Mouse (Mus musculus) kidney, postnatal 10 days (tissue): ENCODE measurements around the gene Ccno.
"Not testable (repeated sequence)": the region's sequence is repeated elsewhere in the genome, so short reads cannot be mapped to it uniquely, and the experiment has no call there.

ENCODE experiments used
- DNase-seq: peaks from one replicate; pipeline ENCODE4 v3.0.0; 2021; ENCODE audit warnings: mixed read lengths

Gene Ccno

DNA sequence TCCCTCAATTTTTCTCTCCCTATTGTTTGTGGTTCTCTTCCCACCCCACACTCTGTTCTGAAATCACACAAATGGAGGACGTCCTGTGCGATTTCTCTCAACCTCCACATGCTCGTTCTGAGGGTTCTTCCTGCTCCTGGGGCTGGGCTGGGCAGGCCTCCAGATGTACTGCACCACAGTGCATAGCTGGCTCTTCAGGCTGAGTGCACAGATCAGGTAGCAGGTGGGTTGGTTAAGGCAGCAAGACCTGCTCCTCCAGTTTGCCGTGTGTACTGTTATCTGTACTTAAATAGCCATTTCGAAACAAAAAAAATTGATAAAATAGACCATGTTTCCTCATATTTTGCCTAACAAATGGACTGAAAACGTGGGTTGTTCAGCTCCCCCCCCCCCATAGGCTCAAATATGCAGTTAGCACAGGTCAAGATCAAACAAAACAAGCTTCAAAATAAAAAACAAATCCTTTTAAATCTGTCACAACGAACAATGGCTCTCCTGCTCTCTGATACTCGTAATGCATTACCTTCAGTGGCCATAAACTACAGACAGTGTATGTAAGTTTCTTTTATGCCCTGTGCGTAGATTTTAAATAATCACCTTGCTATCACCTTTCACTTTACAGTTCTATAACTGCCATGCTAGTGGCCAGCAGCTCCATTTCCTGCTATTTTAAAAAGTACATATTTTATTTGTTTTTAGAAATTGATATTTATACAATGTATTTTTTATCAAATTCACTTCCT is 13.1 kb downstream of the Ccno start:
- DNase-seq: peak; percentile 23

DNA sequence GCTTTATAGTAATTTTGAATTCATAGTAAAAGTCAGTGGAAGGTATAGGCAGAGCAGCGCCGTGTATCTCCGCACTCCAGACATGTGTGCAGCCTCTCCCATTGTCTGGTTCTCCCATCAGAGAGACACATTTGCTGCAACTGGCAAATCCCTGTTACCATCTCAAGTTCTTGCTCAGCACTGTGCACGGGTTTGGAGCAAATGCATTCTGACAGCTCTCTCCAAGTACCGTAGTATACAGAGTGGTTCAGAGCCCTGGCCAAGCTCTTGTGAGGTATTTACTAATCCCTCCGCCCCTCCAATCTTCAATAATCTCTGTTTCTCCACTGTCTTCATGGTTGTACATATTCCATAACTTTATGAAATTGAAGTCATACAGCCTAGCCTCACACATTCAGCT is 25.1 kb downstream of the Ccno start:
- no peak for DNase-seq

DNA sequence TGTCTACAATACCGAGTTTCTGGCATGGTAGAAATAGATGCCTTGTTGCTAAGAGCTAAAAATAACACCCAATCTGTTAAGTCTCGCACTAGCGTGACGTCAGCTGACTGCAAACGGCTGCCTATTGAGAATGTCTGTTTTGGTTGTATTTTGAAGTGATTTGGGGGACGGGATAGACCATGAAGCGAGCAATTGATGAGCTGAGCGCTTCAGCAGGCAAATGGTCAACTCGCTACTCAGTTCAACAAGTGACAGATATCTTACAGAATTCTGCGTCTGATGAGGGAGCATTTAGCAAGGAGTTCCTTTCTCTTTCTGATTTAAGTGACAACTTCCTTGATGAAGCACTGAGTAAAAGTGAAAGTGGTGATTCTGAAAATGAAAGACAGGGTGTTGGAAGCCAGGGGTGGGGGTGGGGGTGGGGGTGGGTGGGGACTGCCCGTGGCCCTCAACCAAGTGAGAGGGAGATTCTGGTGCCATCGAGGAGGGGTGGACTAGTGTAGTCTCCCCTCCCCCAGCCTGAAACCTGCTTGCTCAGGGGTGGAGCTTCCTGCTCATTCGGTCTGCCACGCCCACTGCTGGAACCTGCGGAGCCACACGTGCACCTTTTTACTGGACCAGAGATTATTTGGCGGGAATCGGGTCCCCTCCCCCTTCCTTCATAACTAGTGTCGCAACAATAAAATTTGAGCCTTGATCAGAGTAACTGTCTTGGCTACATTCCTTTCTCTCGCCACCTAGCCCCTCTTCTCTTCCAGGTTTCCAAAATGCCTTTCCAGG is 25.8 kb downstream of the Ccno start:
- not testable (repeated sequence) for DNase-seq

DNA sequence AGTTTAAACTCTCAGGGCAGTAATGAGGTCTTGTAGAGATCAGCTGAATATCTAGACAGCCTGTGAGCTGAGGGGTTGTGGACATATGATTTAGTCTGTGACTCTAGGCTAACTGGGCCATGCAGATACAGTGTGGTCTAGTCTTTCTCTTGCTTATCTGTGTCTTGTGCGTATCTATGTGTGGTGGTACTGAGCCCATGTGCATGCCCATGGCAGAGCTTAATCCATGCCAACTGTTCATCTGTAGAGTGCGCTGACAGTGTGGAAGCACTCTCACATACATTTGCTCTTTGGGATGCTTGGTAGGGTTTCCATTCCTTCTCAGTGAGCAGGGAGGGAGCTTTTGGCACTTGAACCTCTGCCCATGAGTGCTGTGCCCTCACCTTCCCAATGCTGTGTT is 33.9 kb downstream of the Ccno start:
- DNase-seq: no peak

DNA sequence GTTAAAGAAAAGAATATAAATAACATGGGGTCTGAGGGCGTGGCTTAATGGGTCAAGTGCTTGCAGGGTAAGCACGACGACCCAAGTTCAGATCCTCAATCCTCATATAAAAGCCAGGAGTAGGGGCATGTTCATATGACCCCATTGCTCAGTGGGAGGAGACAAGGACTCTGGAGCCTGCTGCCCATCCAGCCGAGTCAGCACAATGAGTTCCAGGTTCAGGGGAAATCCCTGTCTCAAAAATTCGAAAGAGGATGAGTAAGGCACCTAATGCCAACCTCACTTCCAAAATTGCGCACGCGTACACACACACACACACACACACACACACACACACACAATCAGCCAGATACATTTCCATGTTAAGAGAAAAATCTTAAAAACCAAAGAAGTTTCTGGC is 34.9 kb downstream of the Ccno start:
- DNase-seq: no peak

DNA sequence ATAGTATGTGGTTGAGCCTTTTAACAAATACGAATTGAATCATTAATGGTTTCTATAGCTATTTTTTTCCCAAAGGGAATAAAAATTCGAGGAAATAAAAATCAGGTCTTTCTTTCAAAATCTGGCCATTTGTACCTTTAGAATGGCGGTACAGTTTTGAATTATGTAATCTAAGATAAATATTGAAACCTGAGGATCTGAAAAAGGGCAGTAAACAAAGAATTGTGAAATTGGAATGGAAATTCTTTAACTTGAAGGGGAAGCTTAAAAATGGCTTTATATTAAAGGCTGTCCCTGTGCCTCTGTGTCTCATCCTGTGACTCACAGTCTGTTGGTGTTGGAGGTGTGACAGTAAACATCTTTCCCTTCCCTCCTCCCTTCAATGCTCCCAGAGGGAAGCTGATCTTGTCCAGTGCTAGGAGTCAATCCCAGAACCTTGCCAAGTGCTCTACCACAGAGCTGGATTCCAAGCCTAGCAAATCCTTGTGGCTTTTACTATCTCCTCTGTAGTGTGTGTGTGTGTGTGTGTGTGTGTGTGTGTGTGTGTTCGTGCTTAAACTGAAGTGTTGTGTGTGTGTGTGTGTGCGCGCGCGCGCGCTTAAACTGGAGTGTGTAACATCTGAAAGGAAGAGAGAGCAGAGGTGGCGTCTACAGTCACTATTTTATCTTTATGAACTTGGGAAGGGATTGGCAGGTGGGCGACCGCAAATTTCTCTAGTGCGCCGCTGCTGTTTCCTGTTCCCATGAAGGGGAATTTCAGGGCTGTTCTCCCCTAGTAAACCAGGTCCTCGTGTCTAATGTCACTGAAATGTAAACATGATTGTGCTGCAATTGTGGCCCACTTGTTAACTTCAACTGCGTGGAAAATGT is 35.9 kb downstream of the Ccno start:
- no peak for DNase-seq

DNA sequence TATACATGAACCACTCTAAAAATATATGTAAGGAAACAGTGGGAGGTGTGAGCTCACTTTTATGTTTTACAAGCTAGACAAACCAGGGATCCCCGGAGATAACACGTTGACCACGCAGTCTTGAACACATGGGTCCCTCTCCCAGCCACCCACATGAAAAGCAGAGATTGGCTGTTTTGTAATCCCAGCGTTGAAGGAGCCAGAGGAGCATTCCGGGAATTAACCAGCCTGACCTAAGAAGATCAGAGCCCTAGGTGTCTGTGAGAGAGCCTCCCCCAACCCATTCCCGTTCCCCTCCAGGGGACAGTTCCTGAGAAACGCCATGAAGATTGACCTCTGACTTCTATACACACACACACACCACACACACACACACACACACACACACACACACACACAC is 43.7 kb downstream of the Ccno start:
- no peak for DNase-seq

DNA sequence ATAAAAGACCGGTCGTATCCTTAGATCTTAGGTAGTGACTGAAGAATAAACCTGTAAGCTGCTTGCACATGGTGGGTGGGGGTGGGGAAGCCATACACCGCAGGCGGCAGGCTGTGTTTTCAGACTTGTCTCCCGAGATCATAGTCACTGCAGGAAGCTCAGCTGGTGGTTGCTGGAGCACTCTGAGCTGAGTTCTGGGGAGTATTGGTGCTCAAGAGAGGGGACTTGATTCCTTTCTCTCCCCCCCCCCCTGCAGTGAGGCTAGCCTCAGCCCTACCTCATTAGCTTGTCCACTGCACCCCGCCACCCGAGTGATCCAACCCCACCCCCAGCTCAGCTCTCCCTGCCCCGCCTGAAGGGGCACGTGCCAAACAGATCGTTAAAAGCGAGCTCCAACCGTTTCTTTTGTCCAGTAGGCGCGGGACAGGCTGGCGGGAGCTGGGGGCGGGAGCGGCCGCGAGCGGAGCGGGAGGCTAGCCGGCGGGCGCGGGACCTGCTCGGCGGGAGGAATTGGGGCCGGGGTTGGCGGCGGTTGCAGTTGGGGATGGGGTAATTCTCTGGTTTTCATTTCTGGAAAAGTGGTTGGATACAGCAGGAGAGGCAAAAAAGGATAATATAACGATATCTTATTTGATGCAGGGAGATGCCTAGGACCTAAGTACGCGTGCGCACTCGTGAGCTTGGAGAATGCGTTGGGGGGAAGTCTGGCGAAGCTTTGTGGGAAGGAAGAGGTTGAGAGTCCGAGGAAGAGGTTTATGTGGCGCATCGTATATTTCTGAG is 44.4 kb downstream of the Ccno start:
- DNase-seq: peak; percentile 34

DNA sequence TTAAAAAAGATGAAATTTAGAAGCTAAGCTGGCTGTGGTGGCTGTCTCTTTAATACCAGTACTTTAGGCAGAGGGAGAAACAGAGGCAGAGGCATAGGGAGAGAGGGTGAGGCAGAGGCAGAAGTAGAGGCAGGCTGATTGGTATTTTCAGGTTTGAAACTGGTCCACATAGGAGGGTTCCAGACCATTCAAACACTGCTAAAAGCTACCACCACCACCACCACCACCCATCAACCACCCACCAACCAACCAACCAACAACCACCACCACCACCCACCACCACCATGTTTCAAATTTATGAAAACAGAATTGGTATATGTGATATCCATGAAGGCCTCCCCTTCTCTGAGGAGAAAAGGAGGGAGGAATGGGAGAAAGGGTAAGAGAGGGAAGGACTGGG is 45.2 kb downstream of the Ccno start:
- no peak for DNase-seq

DNA sequence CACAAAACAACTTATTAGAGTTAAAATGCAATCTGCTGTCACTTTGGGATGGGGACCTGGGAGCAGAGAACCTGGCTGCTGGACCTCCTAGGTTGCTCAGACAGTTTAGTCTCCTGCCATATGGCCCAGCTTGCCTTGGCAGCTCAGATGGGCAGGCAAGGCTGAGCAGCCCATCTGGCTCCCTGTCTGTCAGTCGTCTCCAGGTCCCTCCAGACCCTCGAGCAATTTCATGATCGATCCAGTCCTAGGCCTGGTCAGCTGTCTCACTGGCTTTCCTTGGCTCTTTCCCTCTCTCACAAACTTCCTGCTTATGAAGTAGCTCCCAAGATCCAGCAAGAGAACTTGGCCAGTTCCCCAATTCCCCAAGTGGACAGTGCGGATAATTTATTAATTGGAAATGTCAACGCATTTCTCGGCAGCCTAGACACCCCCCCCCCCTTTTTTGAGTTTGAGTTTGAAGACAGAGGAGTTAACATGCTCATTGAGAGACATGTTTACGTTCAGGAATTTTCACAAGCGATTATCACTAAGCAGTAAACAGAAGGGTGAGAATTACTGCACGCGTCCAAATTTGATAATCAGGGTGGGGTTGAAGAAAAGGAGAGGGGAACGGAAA is 46.8 kb downstream of the Ccno start:
- DNase-seq: no peak

DNA sequence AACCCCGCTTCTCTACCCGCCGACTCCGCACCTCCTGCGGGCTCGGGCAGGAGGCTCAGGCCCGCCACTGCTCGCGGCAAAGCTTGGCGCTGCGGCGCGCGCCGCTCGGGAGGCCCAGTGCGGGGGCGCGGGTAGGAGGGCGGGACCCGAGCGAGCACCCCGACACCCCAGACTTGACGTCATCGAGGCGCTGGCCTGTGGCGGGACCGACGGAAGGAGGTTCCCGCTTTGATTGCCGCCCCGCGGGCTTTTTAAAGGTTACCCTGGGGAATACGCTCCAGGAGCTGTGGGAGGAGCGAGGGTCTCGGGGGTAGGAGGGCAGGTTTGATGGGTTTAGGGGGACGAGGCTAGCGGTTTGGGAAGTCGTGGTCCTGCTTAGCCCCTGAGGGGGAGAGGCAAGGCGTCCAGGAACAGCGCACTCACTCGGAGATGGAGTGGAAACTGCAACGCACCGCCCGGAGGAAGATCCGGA is 47.4 kb downstream of the Ccno start, which contains the start of gene Cdc20b:
Gene Cdc20b, plus strand, starts transcription at position 162 of the 472 bp plus-strand sequence.
- DNase-seq: peak; percentile 63

DNA sequence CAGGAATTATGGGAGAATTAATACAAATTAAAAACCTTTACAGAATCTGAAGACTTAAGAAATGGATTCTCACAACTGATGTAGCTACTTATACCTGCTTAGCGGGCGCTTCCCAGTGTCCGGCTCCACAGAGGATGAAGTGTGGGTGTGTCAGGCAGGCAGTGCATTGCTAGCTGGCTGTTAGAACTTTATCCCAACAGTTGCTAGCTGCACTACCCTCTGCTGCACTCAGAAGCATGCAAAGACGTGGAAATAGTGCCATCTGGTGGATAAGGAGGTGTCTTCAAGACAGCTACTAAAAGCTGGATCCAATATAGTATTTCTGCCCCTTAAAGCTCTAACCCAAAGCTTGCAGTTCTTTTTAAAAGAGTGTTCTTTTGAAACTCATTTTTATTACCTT is 48.2 kb downstream of the Ccno start:
- peak; percentile 82 for DNase-seq
